Mouse (Mus musculus) liver, embryonic 15.5 days (tissue): ENCODE results near the gene Gm8453. TPM values are rescaled to one million over a fixed set of nuclear protein-coding genes. Genes with fewer than 3 reads are reported as not detected.
"Not testable (repeated sequence)": the region's sequence is repeated elsewhere in the genome, so short reads cannot be mapped to it uniquely, and the experiment has no call there.

Source experiments
- ATAC-seq: fragments of 200-750 bp; cut with Nextera tagmentation; 2 replicates; pipeline ENCODE4 v1.8.0; 2017; ENCODE audit warnings: moderate number of reproducible peaks, mild to moderate bottlenecking, moderate library complexity; ENCODE audit not compliant: insufficient read depth
- H3K27ac ChIP-seq: fragments of 300-500 bp; sonication (generic); replicated peaks from 2 replicates; pipeline ENCODE4 v1.5.1; 2015; ENCODE audit warnings: mild to moderate bottlenecking, inconsistent platforms
- H3K27me3 ChIP-seq: fragments of 300-500 bp; sonication (generic); 2 replicates; pipeline ENCODE4 v1.6.1; 2015; ENCODE audit warnings: mild to moderate bottlenecking, inconsistent platforms
- H3K36me3 ChIP-seq: fragments of 300-500 bp; sonication (generic); replicated peaks from 2 replicates; pipeline ENCODE4 v1.6.1; 2015; ENCODE audit warnings: moderate library complexity, mild to moderate bottlenecking, inconsistent platforms
- H3K4me1 ChIP-seq: fragments of 300-500 bp; sonication (generic); replicated peaks from 2 replicates; pipeline ENCODE4 v1.6.1; 2015; ENCODE audit warnings: inconsistent platforms
- H3K4me2 ChIP-seq: fragments of 300-500 bp; sonication (generic); 2 replicates; pipeline ENCODE4 v1.6.1; 2015; ENCODE audit warnings: moderate library complexity, mild to moderate bottlenecking, inconsistent platforms
- H3K4me3 ChIP-seq: fragments of 300-500 bp; sonication (generic); replicated peaks from 2 replicates; pipeline ENCODE4 v1.5.1; 2015; ENCODE audit warnings: mild to moderate bottlenecking, inconsistent platforms
- H3K9ac ChIP-seq: fragments of 300-500 bp; sonication (generic); 2 replicates; pipeline ENCODE4 v1.6.1; 2015; ENCODE audit warnings: moderate library complexity, mild to moderate bottlenecking, inconsistent platforms
- H3K9me3 ChIP-seq: fragments of 300-500 bp; sonication (generic); replicated peaks from 2 replicates; pipeline ENCODE4 v1.6.1; 2016; ENCODE audit warnings: inconsistent platforms
- WGBS: fragments of 180-500 bp; shearing (Covaris S2); methylation state at CpG from one replicate; pipeline ENCODE4 v1.1.7; 2015; ENCODE audit warnings: mixed read lengths; ENCODE audit not compliant: insufficient replicate concordance; 5-methylcytosine and 5-hydroxymethylcytosine counted together
- polyA plus RNA-seq: library from polyadenylated mRNA; unstranded; fragments of >200 nt; fragmentation: Nextera tagmentation; extraction: Ambion mirVana; gene quantifications from 2 replicates; pipeline ENCODE4 v1.2.1, GENCODE M21; 2015

Gm8453 gene
- polyA plus RNA-seq, result not detected in 2 replicates

- not testable (repeated sequence) for H3K9me3 ChIP-seq, H3K36me3 ChIP-seq, H3K9ac ChIP-seq, ATAC-seq, H3K27me3 ChIP-seq, H3K4me1 ChIP-seq, H3K27ac ChIP-seq, H3K4me3 ChIP-seq, H3K4me2 ChIP-seq
- 13% methylated on average over 2 of the region's 2 CpGs for WGBS
Observed at GRCm38 (mm10) chr7:22229384-22229783, at the start of gene Gm8453. Gene Gm8453, minus strand, starts transcription at chr7:22229484.

DNA sequence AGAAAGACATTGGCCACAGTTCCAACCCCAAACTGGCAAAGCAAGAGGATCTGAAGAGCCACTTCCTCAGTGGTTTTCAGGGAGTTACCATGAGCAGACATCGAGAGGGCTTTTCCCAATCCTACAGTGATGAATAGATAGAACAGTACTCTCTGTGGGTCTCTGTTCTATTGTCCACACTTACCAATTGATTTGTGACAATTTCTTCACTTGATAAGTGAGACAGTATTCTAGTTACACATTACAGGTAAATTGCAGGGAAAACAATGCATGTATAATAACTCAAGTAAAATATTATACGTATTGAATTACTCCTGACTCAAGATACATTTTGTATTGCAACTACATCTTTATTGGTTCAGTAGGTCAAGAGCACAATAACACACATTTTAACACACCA lies 28.1 kb downstream of the Gm8453 start, which contains the start of gene Gm8653:
Gm8653 (minus strand) TSS at position 101 of the 400 bp plus-strand sequence.
- not testable (repeated sequence) for H3K27ac ChIP-seq, H3K4me2 ChIP-seq, H3K4me1 ChIP-seq, H3K9me3 ChIP-seq, H3K9ac ChIP-seq, H3K27me3 ChIP-seq, ATAC-seq, H3K4me3 ChIP-seq, H3K36me3 ChIP-seq
- WGBS, result no CpG with 5 or more reads among the region's 2 CpGs

GRCm38 (mm10) chr7:22189077-22189476 lies 40.2 kb downstream of the Gm8453 start, which contains the start of gene Vmn1r143:
Gene Vmn1r143, plus strand, starts transcription at chr7:22189377.
- not testable (repeated sequence) for H3K4me2 ChIP-seq, H3K9ac ChIP-seq, H3K4me3 ChIP-seq, H3K27ac ChIP-seq, H3K27me3 ChIP-seq, H3K36me3 ChIP-seq, ATAC-seq, H3K4me1 ChIP-seq, H3K9me3 ChIP-seq
- WGBS, result no CpG with 5 or more reads among the region's 3 CpGs

Other genes starting within 250 kb of the Gm8453 start
- gene Vmn1r137, start 234.9 kb downstream of the Gm8453 start, polyA plus RNA-seq, result not detected in 2 replicates
- gene Vmn1r138, start 200.6 kb downstream of the Gm8453 start, polyA plus RNA-seq, result not detected in 2 replicates
- gene Gm6176, start 173.2 kb downstream of the Gm8453 start, polyA plus RNA-seq, result not detected in 2 replicates
- not detected in 2 replicates for gene Vmn1r139, start 160.4 kb downstream of the Gm8453 start, polyA plus RNA-seq
- gene Gm16451, start 111.2 kb downstream of the Gm8453 start, polyA plus RNA-seq, result not detected in 2 replicates
- gene Gm10666, start 94.7 kb downstream of the Gm8453 start, polyA plus RNA-seq, result not detected in 2 replicates
- gene Vmn1r142, start 65.4 kb downstream of the Gm8453 start, polyA plus RNA-seq, result not detected in 2 replicates
- not detected in 2 replicates for gene Vmn1r143, start 40.1 kb downstream of the Gm8453 start, polyA plus RNA-seq
- not detected in 2 replicates for gene Gm8653, start 28.2 kb downstream of the Gm8453 start, polyA plus RNA-seq
- not detected in 2 replicates for gene Gm4187, start 100.2 kb upstream of the Gm8453 start, polyA plus RNA-seq
- gene Gm8660, start 141.6 kb upstream of the Gm8453 start, polyA plus RNA-seq, result not detected in 2 replicates
- gene Vmn1r148, start 184.1 kb upstream of the Gm8453 start, polyA plus RNA-seq, result not detected in 2 replicates
- not detected in 2 replicates for gene Vmn1r149, start 208.7 kb upstream of the Gm8453 start, polyA plus RNA-seq
- not detected in 2 replicates for gene Gm10665, start 234.6 kb upstream of the Gm8453 start, polyA plus RNA-seq